Mouse (Mus musculus): Measurements from ENCODE around the gene Oaz2.
"Not testable (repeated sequence)": the region's sequence is repeated elsewhere in the genome, so short reads cannot be mapped to it uniquely, and the experiment has no call there.

The Oaz2 gene

GRCm38 (mm10) chr9:65651957-65652356 is 15.8 kb upstream of the Oaz2 start:
- CTCF ChIA-PET, result not testable (repeated sequence)

GRCm38 (mm10) chr9:65653741-65654140 is 14.1 kb upstream of the Oaz2 start:
- CTCF ChIA-PET, result no interaction called here

DNA sequence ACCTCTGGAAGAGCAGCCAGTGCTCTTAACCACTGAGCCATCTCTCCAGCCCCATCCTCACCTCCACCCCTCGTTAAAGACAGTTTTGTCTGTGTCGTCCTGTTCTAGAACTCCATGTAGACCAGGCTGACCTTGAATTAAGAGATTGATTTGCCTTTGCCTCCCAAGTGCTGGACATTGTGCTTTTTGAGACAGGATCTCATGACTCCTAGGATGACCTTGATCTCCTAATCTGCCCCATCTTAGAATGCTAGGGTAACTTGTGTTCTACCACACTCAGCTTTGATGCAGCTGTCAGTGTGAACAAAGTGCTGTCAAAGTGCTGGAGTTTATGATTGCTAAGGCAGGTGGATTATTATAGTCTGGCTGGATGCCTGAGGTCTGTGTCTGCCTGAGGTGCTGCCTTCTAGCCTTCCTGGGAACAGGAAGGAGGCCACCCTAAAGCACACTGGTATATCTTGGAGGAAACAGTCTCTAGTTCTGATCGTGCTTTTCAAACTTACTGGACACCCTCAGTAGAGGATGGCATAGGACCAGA is 13.0 kb upstream of the Oaz2 start:
- CTCF ChIA-PET, result no interaction called here

DNA sequence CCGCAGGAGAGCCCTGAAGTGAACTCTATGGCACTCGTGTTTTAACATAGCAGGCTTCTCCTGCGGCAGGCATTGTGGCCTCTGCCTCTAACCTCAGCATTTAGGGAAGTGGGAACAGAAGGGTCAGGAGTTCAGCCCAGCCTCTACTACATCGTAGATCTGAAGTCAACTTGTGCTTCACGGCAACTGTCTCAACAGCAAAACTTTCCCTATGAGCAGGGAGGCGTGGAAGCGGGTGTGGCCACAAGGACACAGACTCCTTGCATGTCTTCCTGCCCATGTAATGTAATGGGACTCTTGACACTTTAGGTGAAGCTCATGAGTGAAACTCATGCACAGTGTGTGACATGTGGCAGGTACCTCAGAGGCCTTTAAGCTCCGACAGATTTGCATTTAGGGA is 12.3 kb upstream of the Oaz2 start:
- CTCF ChIA-PET, result no interaction called here

DNA sequence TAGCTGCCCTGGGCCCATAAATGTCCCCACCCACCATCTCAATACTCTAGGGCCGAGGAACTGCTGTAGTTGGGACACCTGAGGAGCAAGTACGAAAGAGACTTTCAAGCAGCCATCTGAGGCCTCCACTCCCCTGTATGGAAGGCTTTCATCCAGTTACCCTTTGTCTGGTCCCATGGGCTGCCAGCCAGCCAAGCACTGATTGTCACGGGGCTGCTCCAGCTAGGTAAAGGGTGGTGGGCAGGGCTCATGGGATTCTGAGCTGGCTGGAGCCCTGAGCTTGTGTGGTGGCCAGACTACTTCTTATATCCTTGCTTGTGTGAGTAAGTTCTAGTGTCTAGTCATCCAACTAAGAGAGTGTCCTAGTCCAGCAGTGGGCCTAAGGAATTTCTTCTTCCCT is 10.6 kb upstream of the Oaz2 start:
- CTCF ChIA-PET, result no interaction called here

- CTCF ChIA-PET, result interaction anchor here (0.6 kb wide), 1 partner anchor 386 kb away, joined by 7 read pairs; no protein-coding TSS in a partner anchor
Observed at GRCm38 (mm10) chr9:65661029-65661428, 6.8 kb upstream of the Oaz2 start.

GRCm38 (mm10) chr9:65661493-65661892 is 6.3 kb upstream of the Oaz2 start:
- CTCF ChIA-PET, result interaction anchor here (0.6 kb wide), 1 partner anchor 386 kb away, joined by 7 read pairs; no protein-coding TSS in a partner anchor

- CTCF ChIA-PET, result interaction anchor here (0.6 to 0.7 kb wide), 2 partner anchors 140 to 451 kb away, joined by 3 to 5 read pairs; no protein-coding TSS in a partner anchor
Observed at GRCm38 (mm10) chr9:65664163-65664562, 3.6 kb upstream of the Oaz2 start.

GRCm38 (mm10) chr9:65666042-65666441 is 1.8 kb upstream of the Oaz2 start:
- CTCF ChIA-PET, result interaction anchor here (0.6 kb wide), 2 partner anchors 16 to 132 kb away, joined by 3 read pairs; no protein-coding TSS in a partner anchor

DNA sequence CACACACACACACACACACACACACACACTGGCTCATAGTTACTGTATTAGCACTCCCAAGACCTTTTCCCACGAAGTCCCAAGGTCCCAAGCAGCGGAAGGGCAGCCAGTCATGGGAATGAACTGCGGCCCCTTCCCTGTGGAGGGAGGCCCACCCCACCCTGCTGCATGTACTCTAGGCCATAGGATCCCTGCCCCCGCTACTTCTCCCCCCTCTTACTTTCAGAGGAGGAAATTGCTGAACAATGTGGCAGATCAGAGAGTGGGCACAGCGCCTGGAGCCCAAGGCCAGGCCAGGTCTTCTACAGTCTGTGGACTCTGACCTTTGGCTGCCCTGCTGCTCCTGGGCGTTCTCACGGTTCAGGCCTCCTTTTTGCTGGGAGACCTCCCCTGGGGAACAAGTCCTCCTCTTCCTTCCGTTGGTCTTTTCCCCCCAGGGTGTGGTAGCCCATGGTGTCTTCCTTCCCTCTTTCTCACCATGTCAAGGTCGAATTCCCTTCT is 3.7 kb downstream of the Oaz2 start:
- CTCF ChIA-PET, result no interaction called here

- CTCF ChIA-PET, result no interaction called here
Observed at GRCm38 (mm10) chr9:65672996-65673395, 5.2 kb downstream of the Oaz2 start.

GRCm38 (mm10) chr9:65675461-65676357 is 7.9 kb downstream of the Oaz2 start:
- CTCF ChIA-PET, result interaction anchor here (1.3 kb wide), 1 partner anchor 11 kb away, joined by 9 read pairs; no protein-coding TSS in a partner anchor

GRCm38 (mm10) chr9:65676358-65677118 is 8.7 kb downstream of the Oaz2 start:
- CTCF ChIA-PET, result no interaction called here

DNA sequence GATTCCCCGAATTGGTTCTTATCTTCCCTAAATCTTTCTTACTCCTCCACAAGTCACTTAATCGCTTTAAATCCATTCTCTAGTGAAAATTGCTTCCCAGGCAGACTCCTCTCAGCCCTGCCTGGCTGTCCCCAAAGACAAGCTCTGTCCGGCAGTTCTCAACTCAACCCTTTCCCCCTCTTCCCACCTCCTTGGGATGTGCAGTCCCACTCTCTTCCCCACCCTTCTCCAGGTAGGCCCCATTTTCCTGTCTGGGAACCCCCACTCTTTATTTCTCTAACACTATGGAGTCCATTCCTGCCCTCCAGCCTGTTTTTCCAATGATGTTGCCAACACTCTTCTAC is 9.3 kb downstream of the Oaz2 start:
- CTCF ChIA-PET, result no interaction called here

- CTCF ChIA-PET, result interaction anchor here (0.6 kb wide), 1 partner anchor 58 kb away, joined by 4 read pairs; no protein-coding TSS in a partner anchor
Observed at GRCm38 (mm10) chr9:65679181-65679761, 11.5 kb downstream of the Oaz2 start.

DNA sequence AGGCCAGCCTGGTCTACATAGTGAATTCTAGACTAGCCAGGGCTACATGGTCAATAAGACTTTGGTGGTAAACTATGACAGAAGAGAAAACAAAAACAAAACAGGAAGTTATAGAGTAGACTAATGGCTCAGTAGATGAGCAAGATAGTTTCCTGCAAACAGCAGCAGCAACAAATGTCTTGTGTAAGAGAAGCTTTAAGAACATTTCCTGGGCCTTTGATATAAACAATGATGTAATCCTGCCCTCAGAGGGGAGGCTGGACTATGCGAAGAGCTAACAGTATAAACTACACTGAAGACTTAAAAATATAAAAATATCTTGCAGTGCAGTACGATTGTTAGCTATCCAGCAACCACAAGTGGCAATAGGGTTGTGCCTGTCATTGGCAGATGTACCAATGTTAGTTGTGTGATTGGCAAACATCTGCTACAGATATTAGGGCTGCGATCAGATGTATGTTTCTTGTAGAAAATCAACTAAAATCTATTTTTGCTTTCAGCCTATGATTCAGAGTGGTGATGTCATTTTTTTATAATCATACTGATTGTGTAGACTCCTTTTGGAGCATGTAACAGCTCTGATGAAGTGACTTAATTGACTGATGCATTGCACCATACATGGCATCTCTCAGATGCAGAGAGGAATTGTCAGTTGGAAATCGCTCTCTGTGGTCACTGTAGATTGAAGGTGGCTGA is 13.3 kb downstream of the Oaz2 start:
- CTCF ChIA-PET, result no interaction called here

- CTCF ChIA-PET, result no interaction called here
Observed at GRCm38 (mm10) chr9:65681634-65681940, 13.8 kb downstream of the Oaz2 start.

DNA sequence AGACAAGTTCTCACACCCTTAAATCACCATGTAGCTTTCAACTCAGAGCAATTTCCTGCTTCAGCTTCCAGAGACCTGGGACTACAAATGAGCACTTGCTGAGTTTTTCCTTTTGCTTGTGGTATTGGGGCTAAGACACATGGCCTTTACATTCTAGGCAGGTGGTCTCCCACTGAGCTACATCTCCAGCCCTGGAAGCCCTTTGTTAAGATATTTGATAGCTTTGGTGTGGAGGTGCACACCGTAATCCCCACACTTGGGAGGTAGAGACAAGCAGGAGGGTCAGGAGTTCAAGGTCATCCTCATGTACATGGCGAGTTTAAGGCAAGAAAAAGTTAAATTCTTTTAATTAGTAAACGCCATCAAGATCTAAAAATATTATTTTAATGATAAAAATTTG is 14.4 kb downstream of the Oaz2 start:
- CTCF ChIA-PET, result interaction anchor here (0.6 to 0.7 kb wide), 3 partner anchors 16 to 91 kb away, joined by 3 to 15 read pairs (median 5); no protein-coding TSS in a partner anchor

- CTCF ChIA-PET, result no interaction called here
Observed at GRCm38 (mm10) chr9:65682994-65683393, 15.2 kb downstream of the Oaz2 start.

- CTCF ChIA-PET, result no interaction called here
Observed at GRCm38 (mm10) chr9:65684704-65685103, 16.9 kb downstream of the Oaz2 start.

DNA sequence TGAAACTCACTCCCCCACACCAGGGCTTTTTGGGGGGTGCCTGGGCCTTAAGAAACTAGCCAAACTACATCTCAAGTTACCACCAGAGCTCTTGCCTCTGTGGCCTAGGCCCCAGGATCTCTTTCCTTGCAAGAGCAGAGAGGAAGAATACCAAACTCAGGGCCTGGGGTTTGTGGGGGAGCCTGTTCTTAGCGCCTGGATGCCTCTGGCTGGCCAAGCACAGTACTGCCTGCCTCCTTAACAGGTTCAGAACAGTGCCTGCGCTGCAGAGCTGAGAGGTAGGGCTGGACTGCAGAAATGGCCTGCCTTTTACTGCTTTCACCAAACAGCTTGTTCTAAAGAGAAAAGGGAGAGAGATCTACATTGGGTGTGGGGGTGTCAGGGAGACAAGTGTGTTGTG is 22.1 kb downstream of the Oaz2 start:
- CTCF ChIA-PET, result not testable (repeated sequence)
